Mouse (Mus musculus): ENCODE data around the gene Smpx. TPM values are rescaled to one million over a fixed set of nuclear protein-coding genes. Genes with fewer than 3 reads are reported as not detected.

Gene Smpx
- polyA plus RNA-seq, 1 experiment from 2014 or later, result 655 TPM

DNA sequence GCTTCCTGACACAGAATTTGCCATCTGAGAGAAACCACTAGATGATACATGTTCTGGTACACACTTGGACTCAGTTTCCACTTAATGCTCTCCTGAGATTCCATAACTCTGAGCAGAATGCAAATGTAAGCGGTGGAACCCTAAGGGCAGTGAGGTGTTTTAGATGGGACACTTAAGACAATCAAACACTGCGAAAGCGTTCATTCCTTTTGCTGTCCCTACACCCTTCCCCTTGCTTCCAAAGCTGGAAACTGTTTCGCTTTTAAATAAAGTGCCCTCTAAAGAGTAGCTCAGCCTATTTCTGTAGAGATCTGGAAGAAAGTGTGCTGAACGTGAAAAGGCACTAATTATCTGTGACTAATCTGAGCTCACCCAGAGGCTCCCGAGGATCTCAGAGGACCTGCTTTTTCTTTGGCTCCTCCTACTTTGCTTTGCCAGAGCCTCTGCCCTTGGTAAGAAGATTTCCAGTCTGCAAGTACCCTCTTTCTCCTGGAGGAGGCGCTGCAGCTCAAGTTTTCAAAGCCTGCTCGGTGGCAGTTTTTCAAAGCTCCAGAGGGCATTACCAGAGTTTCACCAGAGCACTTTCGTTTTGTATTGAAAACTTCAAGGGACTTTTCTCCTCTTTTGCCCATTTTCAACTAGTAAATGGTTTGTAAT is 33.1 kb downstream of the Smpx start:
- no peaks in the 10 kb centered on the region for H3K27me3 ChIP-seq (replicated peaks)

DNA sequence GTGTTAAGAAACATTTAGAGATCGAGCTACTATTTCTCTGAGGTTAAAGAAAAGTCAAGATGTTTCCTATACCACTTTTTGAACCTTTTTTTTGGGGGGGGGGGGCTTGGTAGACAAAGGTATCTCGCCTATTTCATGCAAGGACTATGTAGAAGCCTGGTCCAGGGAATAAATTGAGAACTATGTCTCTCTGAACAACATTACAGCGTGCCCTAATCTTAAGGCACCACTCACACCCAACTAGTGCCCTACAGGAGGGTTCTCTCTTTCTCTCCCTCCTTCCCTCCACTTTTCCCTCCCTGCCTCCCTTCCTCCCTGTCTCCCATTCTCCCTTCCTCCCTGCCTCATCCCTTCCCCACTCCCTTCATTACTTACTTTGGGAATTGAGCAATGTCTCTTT is 33.6 kb downstream of the Smpx start:
- Histone ChIP-seq H3K4me3 (no peak overlapping the region), H3K4me2 (no peak overlapping the region), H3K4me1 (peaks cover 7% of the 10 kb centered on the region; the same call in 1 of the 2 replicates), H3K9ac (no peak overlapping the region), H3K27me3 (replicated peaks) (no peaks in the 10 kb centered on the region), H3K9me3 (no peaks in the 10 kb centered on the region), H3K36me3 (no peaks in the 10 kb centered on the region), H3K27ac (replicated peaks) (no peak overlapping the region)
- ATAC-seq (ENCODE audit: extremely low read depth, insufficient number of reproducible peaks, low FRiP score, low TSS enrichment), result no peak
- WGBS, result 38% methylated on average over 3 of the region's 3 CpGs

More for the DNA sequence above, 33.1 kb downstream of the Smpx start:
- Histone ChIP-seq H3K36me3 (no peaks in the 10 kb centered on the region), H3K9me3 (no peaks in the 10 kb centered on the region), H3K4me1 (peaks cover 7% of the 10 kb centered on the region; the same call in 1 of the 2 replicates), H3K27ac (replicated peaks) (no peak overlapping the region), H3K4me3 (no peak overlapping the region), H3K9ac (no peak overlapping the region), H3K4me2 (no peak overlapping the region)
- 29% methylated on average over 9 of the region's 9 CpGs for WGBS
- no peak for ATAC-seq (ENCODE audit: extremely low read depth, insufficient number of reproducible peaks, low FRiP score, low TSS enrichment)

DNA sequence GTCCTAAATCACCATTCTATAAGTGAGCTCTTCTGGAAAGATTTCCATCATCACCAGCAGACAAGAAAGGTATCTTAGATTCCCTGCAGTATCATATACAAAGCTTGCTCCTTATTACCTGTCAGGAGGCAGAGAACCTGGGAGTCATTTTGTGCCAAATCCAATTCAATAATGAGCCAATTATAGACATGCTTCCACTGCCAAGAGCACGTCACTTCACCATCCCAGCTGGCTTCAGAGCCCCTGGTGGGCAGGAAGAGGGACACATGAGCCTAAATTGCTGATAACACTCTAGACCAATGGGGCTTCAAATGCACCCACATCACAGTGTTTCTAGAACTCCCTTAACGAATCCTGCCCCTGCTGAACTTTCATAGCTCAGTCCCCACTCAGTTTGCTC is 35.1 kb downstream of the Smpx start:
- WGBS, result 38% methylated on average over 2 of the region's 2 CpGs
- 0 out of 2 replicates have a peak, but pooled peaks cover 2% of the 10 kb centered on the region for H3K36me3 ChIP-seq
- H3K9me3 ChIP-seq, result no peaks in the 10 kb centered on the region
- H3K4me2 ChIP-seq, result no peak overlapping the region
- H3K9ac ChIP-seq, result no peak overlapping the region
- no peaks in the 10 kb centered on the region for H3K27me3 ChIP-seq (replicated peaks)
- peaks cover 7% of the 10 kb centered on the region; the same call in 1 of the 2 replicates for H3K4me1 ChIP-seq
- ATAC-seq (ENCODE audit: extremely low read depth, insufficient number of reproducible peaks, low FRiP score, low TSS enrichment), result no peak
- H3K27ac ChIP-seq (replicated peaks), result no peak overlapping the region
- H3K4me3 ChIP-seq, result no peak overlapping the region

DNA sequence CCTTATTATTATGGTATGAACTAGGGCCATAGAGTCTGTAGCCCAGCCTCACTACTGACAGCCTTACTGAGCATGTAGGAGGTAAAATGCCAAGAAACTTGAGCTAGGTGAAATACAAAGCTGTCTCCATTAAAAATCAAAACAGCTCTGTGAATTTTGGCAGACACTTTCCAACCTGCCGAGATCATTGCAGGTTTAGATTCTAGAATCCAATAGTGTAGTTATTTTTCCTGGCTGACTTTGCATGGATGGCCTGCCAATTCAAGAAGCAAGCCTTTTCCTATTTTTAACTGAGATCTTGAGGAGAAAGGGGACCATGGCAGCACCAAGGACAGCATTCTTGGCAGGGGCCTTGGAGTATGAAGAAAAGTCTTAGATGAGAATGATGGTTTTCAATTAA is 35.6 kb downstream of the Smpx start:
- Histone ChIP-seq H3K4me3 (no peak overlapping the region), H3K27me3 (replicated peaks) (no peaks in the 10 kb centered on the region), H3K9ac (no peak overlapping the region), H3K4me2 (no peak overlapping the region), H3K36me3 (0 out of 2 replicates have a peak, but pooled peaks cover 2% of the 10 kb centered on the region), H3K27ac (replicated peaks) (no peak overlapping the region), H3K9me3 (no peaks in the 10 kb centered on the region), H3K4me1 (peaks cover 7% of the 10 kb centered on the region; the same call in 1 of the 2 replicates)
- WGBS, result 74% methylated on average over 1 of the region's 1 CpGs
- no peak for ATAC-seq (ENCODE audit: extremely low read depth, insufficient number of reproducible peaks, low FRiP score, low TSS enrichment)

DNA sequence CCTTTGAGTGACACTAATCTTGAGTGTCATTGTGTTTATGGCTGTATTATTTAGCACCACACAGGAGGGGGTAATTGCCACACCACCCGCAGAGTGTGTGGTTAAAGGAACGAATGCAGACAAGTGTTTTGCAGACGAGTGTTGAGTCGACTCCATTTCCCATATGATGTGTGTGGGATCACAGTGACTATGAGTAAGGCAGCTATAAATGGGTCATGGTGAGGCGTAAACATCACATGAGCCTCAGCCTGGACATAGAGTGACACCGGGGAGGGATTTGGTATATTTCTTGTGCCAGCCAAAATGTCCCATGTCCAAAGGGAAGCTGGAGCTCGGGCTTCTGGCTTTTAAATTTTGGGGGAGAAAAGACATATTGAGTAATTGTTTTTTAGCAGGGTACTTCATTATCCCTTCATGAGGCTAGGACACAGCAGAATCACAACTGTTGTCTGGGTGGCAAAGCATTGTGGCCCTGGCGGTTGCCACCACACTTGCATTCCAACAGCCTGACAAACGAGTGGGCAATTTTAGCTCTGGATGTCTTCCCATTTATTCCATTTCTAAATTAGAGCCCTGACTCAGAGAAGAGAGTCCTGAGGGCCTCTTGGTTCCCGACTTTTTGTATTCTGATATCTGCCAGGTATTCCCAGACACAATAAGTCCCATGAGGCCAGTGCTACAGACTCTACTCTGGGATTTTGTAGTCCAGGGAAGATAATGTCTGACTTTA is 49.3 kb downstream of the Smpx start:
- no peak overlapping the region for H3K4me2 ChIP-seq
- no peaks in the 10 kb centered on the region for H3K27me3 ChIP-seq (replicated peaks)
- peaks cover 15% of the 10 kb centered on the region for H3K4me1 ChIP-seq
- H3K27ac ChIP-seq (replicated peaks), result peak overlapping the region; percentile 70
- ATAC-seq (ENCODE audit: extremely low read depth, insufficient number of reproducible peaks, low FRiP score, low TSS enrichment), result no peak
- 62% methylated on average over 10 of the region's 10 CpGs for WGBS
- H3K36me3 ChIP-seq, result no peaks in the 10 kb centered on the region
- no peaks in the 10 kb centered on the region for H3K9me3 ChIP-seq
- H3K9ac ChIP-seq, result no peak overlapping the region
- no peak overlapping the region for H3K4me3 ChIP-seq

DNA sequence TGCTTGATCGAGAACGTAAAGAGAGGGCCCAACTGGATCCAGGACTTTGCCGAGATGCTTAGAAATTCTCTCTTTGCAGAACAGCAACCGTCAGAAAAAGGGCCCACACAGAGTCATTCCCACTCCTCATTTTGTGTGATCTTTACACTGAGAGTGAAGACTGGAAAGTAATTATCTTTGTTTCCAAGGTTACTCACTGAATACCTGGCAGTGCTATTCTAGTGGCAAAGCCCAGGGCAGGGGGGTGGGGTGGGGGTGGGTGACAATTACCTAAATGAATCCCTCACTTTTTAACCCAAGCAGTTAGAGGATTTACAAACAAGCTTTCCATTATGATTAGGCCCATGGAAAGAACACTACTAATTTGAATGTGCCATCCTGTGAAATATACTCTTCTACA is 55.8 kb downstream of the Smpx start:
- 62% methylated on average over 4 of the region's 4 CpGs for WGBS
- no peak overlapping the region for H3K27ac ChIP-seq (replicated peaks)
- H3K36me3 ChIP-seq, result no peaks in the 10 kb centered on the region
- no peaks in the 10 kb centered on the region for H3K4me1 ChIP-seq
- H3K27me3 ChIP-seq (replicated peaks), result no peaks in the 10 kb centered on the region
- H3K9ac ChIP-seq, result no peak overlapping the region
- no peaks in the 10 kb centered on the region for H3K9me3 ChIP-seq
- no peak for ATAC-seq (ENCODE audit: extremely low read depth, insufficient number of reproducible peaks, low FRiP score, low TSS enrichment)
- H3K4me2 ChIP-seq, result no peak overlapping the region
- H3K4me3 ChIP-seq, result no peak overlapping the region

DNA sequence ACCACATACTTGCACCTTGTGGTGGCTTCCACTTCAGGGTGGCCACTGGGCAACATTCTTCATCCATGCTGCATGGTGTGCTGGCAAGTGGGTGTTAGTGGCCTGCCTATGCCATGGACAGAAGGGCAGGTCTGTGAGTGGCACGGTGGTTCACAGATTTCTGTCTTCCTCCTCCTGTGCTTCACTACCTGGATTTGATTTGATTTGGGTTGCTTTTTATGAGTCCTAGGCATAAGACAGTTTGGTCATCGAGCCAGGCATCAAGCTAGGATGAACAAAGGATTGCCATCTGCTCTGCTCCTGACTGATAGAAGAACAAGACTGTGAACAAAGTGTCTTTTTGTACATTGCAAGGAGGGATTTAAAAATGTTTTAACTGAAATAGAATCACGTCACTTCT is 63.8 kb downstream of the Smpx start:
- H3K4me1 ChIP-seq, result no peaks in the 10 kb centered on the region
- H3K27me3 ChIP-seq (replicated peaks), result no peaks in the 10 kb centered on the region
- ATAC-seq (ENCODE audit: extremely low read depth, insufficient number of reproducible peaks, low FRiP score, low TSS enrichment), result no peak
- WGBS, result 73% methylated on average over 3 of the region's 3 CpGs
- H3K36me3 ChIP-seq, result no peaks in the 10 kb centered on the region
- no peak overlapping the region for H3K9ac ChIP-seq
- no peak overlapping the region for H3K4me3 ChIP-seq
- no peak overlapping the region for H3K27ac ChIP-seq (replicated peaks)
- no peak overlapping the region for H3K4me2 ChIP-seq
- no peaks in the 10 kb centered on the region for H3K9me3 ChIP-seq

DNA sequence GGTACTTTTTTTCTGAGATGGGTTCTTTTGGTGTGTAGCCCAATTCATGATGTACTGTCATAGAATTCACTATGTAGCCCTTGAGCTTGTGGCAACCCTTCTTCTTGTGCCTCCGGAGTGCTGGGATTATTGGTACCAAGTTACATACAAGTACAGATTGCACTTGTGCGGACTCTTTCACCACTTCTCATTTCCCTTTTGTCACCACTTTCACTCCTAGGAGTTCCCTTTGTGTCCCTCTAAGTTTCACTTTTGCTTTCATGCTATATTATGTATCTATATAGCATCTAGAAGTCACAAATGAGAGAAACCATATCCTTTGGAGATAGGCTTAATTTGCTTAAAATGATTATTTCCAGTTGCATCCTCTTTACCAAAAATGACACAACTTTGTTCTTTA is 103.0 kb downstream of the Smpx start:
- H3K9ac ChIP-seq, result no peak overlapping the region
- no peak overlapping the region for H3K27ac ChIP-seq (replicated peaks)
- no peaks in the 10 kb centered on the region for H3K9me3 ChIP-seq
- WGBS, result 77% methylated on average over 2 of the region's 2 CpGs
- H3K36me3 ChIP-seq, result no peaks in the 10 kb centered on the region
- no peak overlapping the region for H3K4me2 ChIP-seq
- H3K4me3 ChIP-seq, result no peak overlapping the region
- H3K4me1 ChIP-seq, result no peaks in the 10 kb centered on the region
- ATAC-seq (ENCODE audit: extremely low read depth, insufficient number of reproducible peaks, low FRiP score, low TSS enrichment), result no peak
- no peaks in the 10 kb centered on the region for H3K27me3 ChIP-seq (replicated peaks)

Other genes with a start within 250 kb of the Smpx start
- 48.7 and 73.1 TPM in 2 replicates for gene Sms, start 206.6 kb upstream of the Smpx start, polyA plus RNA-seq (2015; fragmentation: Nextera tagmentation; extraction: Ambion mirVana)
- gene Yy2, start 129.9 kb upstream of the Smpx start, polyA plus RNA-seq (2015; fragmentation: Nextera tagmentation; extraction: Ambion mirVana), result 2.6 and 3.1 TPM in 2 replicates
- 15.0 and 16.8 TPM in 2 replicates for gene Mbtps2, start 100.2 kb upstream of the Smpx start, polyA plus RNA-seq (2015; fragmentation: Nextera tagmentation; extraction: Ambion mirVana)
- gene Klhl34, start 119.5 kb downstream of the Smpx start, polyA plus RNA-seq (2015; fragmentation: Nextera tagmentation; extraction: Ambion mirVana), result 0.27 and 0.46 TPM in 2 replicates

Data from heart, embryonic 13.5 days (tissue).